Mouse (Mus musculus): ENCODE measurements around the gene Gm9837.
"Not testable (repeated sequence)": the region's sequence is repeated elsewhere in the genome, so short reads cannot be mapped to it uniquely, and the experiment has no call there.

Gene Gm9837

DNA sequence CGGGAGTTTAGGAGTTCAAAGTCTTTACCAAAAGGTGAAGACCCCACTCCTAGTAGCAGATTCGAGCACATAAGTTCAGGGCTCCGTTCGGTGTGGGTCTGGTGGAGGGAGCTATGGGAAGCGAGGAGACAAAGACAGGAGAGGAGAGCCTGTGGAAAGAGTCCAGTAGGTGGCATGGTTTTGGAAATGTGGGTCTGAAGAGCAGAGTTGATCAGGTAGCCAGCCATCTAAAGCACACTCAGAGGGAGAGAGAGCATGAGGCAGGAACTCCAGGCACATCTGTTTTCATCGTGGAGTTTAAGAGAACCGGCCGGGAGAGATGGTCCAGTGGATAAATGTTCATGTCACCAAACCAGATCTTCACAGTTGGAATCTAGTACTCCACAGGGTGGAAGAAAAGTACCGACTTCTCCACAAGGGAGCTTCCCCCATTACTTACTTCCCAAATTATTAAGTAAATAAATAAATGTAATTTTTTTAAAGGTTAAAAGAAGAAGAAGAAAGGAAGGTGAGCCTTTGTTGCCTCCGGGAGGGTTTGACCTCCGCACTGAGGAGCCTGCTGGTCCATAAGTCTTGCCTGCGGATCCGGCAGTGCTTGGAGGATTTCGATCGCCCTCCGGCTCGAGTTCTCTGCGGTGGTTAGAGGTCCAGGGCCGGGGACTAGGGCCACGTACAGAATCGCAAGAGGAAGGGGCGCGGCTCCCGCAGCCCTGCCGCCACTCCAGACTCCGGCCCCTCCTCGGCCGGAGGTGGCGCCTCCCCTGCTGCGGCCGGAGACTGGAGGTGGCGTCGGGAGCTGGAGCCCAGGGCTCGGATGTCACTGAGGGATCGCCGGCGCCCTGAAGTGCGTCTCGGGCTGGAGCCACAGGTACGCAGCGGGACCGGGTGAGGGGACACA lies 13.6 kb downstream of the Gm9837 start, which contains the start of the genes Gm10447 and Shroom1:
Gene Gm10447, minus strand, starts transcription at position 637 of the 898 bp plus-strand sequence.
Gene Shroom1, plus strand, starts transcription at position 732 of the 898 bp plus-strand sequence.
- peak; percentile 59 for DNase-seq (ENCODE audit: low spot score)

DNA sequence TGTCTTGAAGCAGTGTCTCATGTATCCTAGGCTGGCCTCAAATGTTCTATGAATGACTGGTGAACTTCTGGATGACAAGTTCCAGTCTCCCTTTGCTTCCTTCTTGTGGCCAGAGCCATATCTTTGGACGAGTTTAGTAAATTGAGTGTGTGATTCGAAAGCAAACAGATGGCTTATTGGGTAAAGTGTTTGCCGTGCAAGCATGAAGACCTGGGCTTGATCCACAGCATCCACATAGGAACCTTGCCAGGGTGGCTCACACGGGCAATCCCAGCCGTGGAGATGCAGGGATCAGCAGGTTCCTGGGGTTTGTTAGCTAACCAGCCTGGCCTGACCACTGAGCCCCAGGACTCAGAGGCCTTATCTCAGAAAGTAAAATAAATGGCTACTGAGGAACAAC lies 17.2 kb downstream of the Gm9837 start:
- DNase-seq (ENCODE audit: low spot score), result no peak

DNA sequence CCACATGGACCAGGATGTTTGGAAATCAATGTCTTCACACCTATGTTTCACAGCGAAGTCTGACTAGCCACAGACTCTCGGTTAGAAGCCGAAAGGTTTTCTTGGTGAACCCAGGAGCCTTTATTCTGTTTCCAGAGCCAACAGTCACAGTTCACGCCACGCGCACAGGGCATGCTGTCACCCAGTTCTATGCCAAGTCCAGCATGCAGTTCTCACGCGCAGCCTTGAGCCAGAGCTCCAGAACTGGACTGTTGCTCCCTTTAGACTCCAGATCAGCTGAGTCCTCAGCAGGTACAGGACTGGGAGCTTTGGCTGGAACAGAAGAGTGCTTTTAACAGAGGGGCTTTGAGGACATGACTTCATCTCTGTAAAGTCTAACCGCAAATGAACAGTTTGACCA lies 17.9 kb downstream of the Gm9837 start:
- DNase-seq (ENCODE audit: low spot score), result no peak

DNA sequence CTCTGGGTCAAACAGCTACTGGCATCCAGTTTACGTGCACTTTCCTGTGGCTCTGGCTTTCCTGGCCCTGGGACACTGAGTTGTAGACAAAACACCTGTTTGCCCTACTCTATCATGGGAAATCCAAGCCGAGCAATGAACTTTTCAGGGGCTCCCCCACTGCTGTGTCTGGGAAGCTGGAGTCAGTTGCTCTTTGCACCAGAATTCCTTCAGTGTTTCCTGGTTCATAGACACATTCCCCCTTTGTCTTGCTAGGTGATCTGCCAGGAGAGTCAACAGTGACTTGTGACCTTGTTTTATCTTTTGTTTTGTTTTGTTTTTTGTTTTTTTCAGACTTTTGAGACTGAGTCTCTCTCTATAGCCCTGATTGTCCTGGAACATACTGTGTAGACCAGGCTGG lies 18.9 kb downstream of the Gm9837 start:
- no peak for DNase-seq (ENCODE audit: low spot score)

- DNase-seq (ENCODE audit: low spot score), result no peak
Observed at GRCm38 (mm10) chr11:53450070-53450705, 20.1 kb downstream of the Gm9837 start.

- no peak for DNase-seq (ENCODE audit: low spot score)
Observed at GRCm38 (mm10) chr11:53448529-53448928, 21.8 kb downstream of the Gm9837 start.

- DNase-seq (ENCODE audit: low spot score), result no peak
Observed at GRCm38 (mm10) chr11:53447996-53448395, 22.3 kb downstream of the Gm9837 start.

- no peak for DNase-seq (ENCODE audit: low spot score)
Observed at GRCm38 (mm10) chr11:53446183-53446582, 24.1 kb downstream of the Gm9837 start.

DNA sequence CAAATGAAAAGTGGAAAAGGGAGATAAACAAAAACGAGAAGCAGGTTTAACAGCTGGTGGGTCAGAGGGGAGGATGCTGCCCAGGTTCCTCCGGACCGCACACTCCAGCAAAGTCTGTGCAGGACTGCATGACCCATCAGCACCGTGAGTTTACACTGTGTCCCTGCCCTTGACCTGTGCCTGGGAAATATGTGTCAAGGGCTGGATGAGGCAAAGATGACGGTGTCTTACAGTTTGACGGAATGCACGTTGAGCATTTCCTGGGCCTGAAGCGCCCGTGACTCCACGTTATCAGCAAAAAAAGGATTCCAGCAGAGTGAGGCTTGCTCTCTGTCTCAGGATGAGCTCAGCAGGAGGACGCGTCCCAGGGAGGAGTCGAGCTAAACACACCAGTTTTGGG lies 24.7 kb downstream of the Gm9837 start:
- no peak for DNase-seq (ENCODE audit: low spot score)

DNA sequence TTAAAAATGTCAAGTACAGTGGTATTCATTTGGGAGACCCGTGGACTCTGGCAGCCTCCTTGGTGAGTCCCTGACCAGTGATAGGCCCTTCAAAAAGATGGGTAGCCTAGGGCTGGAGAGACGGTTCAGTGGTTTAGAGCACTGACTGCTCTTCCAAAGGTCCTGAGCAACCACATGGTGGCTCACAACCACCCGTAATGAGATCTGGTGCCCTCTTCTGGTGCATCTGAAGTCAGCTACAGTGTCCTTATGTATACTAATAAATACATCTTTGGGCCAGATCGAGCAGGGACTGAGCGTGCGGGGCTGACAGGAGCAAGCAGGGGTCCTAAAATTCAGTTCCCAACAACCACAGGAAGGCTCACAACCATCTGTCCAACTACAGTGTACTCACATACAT lies 26.4 kb downstream of the Gm9837 start:
- no peak for DNase-seq (ENCODE audit: low spot score)

- DNase-seq (ENCODE audit: low spot score), result peak; percentile 77
Observed at GRCm38 (mm10) chr11:53441921-53442320, 28.4 kb downstream of the Gm9837 start.

DNA sequence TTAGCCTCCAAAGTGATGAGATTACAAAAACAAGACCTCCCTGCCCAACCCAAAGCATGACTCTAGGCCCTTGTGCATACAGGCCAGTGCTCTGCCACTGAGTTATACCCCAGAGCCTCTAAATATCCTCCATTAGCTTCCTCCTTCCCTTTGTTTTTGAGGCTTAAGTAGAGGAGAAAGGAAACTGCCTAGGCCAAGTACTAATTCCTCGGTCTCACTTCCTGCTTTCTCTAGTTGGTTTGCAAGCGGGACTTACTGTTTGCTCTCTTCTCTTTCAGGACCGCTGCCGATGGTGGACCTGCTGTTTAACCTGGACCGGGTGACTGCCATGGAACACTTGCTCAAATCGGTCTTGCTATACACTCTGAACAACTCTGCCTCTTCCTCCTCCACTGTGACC lies 33.9 kb downstream of the Gm9837 start:
- no peak for DNase-seq (ENCODE audit: low spot score)

DNA sequence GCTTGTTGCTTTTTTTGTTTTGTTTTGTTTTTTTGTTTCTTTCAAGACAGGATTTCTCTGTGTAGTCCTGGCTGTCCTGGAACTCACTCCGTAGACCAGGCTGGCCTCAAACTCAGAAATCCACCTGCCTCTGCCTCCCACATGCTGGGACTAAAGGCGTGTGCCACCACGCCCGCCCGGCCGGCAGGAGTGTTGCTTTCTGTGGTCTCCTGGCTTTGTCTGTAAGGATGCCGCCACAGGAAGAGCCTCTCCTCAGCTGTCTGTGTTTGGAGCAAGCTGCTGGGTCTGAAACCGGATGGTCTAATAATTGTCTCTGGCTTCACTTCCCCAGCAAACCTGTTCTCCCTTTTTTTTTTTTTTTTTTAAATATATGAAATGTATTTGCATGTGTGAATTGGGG lies 34.8 kb downstream of the Gm9837 start:
- DNase-seq (ENCODE audit: low spot score), result no peak

- no peak for DNase-seq (ENCODE audit: low spot score)
Observed at GRCm38 (mm10) chr11:53433057-53433456, 37.2 kb downstream of the Gm9837 start.

DNA sequence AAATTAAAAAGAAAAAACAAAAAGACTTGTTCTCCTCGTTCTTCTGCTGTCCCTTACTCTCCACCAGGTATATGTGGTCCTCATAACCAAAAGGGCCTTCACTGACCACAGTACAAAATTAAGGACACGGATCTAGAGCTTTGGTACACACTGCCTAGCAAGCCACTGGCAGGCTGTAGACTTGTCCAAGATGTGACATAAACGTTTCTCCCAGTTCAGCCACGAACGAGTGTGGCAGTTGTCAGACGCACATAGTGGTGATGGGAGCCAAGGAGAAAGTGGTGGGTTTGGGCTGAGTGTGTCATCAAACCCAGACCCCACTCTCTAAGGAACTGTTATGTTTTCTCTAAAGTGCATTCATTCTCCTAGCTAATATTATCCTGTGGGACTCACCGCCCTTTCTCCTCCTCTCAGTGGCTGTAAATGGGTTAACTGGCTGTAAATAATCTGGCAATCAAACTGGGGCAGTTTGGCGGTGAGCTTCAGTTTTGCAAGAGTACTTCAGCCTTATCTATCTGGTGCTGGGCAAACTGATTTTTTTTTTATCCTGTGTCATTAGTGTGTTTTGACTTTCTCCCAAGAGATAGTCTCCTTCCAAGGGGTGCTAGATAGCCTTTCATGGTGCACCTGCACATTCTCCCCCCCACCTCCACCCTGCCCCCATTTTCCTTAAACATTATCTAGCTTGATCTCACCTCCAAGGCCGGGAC lies 38.8 kb downstream of the Gm9837 start:
- no peak for DNase-seq (ENCODE audit: low spot score)

GRCm38 (mm10) chr11:53430670-53431346 lies 39.5 kb downstream of the Gm9837 start, which contains the start of the genes Uqcrq and Gdf9:
TSS of gene Uqcrq (minus strand) at chr11:53430831.
TSS of gene Gdf9 (plus strand) at chr11:53431023.
- peak; percentile 99 for DNase-seq (ENCODE audit: low spot score)

DNA sequence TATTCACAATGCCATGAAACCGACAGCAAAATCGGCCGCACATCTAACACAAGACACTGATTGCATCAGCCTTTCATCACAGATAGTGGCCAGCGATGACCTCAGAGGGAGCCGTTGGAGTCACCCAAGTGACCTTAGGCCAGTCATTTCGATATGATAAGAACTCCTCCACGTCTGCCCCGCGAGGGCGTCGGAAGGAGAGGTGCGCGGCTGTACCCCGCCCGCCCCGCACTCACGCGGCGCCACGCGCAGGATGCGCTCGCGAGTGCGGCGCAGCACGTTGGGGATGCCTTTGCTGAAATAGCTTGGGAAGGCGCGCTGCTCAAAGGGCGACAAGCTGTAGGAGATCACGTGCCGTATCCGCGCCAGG lies 40.0 kb downstream of the Gm9837 start:
- no peak for DNase-seq (ENCODE audit: low spot score)

- no peak for DNase-seq (ENCODE audit: low spot score)
Observed at GRCm38 (mm10) chr11:53429182-53429581, 41.1 kb downstream of the Gm9837 start.

- no peak for DNase-seq (ENCODE audit: low spot score)
Observed at GRCm38 (mm10) chr11:53428716-53429057, 41.6 kb downstream of the Gm9837 start.

- no peak for DNase-seq (ENCODE audit: low spot score)
Observed at GRCm38 (mm10) chr11:53427993-53428715, 42.1 kb downstream of the Gm9837 start.

DNA sequence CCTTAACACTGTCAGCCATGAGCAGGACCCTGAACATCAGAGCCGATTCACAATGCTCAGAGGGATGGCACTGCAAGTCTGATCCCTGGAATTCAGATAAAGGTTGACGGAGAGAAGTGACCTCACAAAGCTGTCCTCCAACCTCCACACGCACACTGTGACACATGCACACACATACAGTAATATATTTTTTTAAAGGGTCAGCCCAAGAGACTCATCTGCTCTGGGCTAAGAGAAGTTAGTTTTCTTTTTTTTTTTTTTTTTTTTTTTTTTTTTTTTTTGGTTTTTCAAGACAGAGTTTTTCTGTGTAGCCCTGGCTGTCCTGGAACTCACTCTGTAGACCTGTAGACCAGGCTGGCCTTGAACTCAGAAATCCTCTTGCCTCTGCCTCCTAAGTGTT lies 43.4 kb downstream of the Gm9837 start:
- not testable (repeated sequence) for DNase-seq (ENCODE audit: low spot score)
